Mouse (Mus musculus): Measurements from ENCODE around the gene Cept1. TPM values are rescaled to one million over a fixed set of nuclear protein-coding genes. Genes with fewer than 3 reads are reported as not detected.

The Cept1 gene
- polyA plus RNA-seq, 1 experiment from 2014 or later: 67.1 TPM

DNA sequence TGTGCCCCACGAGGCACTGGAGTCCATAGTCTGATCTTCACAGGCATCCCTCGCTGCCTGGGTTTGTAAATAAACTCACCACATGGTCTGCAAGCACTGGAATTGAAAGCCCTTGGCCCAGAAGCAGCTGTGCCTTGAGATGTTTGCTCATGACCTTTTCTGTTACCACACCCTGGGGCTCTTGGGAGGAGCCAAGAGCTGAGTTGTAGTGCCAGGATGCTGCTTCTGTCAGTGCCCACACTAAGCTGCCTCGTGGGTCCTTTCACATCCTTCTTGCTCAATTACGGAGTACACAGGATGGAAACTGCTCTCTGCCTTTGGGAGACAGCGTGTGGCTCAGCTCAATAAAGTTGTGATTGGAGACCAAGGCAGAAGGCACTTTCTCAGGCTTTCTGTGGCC is 61.8 kb downstream of the Cept1 start:
- Histone ChIP-seq H3K4me1 (ENCODE audit: control insufficient read depth, insufficient read depth, low read length) (peaks cover 20% of the 10 kb centered on the region), H3K36me3 (ENCODE audit: control insufficient read depth, insufficient read depth, low read length) (no peaks in the 10 kb centered on the region), H3K9ac (ENCODE audit: low read depth, low read length) (no peak overlapping the region), H3K27me3 (replicated peaks; ENCODE audit: control insufficient read depth, insufficient read depth, low read length) (no peaks in the 10 kb centered on the region), H3K4me2 (ENCODE audit: low read depth, low read length) (peak overlapping the region; percentile 40; the same call in 1 of the 2 replicates), H3K9me3 (ENCODE audit: control insufficient read depth, low read length) (no peaks in the 10 kb centered on the region), H3K27ac (ENCODE audit: low read length) (peak overlapping the region; percentile 95), H3K4me3 (ENCODE audit: low read length) (no peak overlapping the region)
- ATAC-seq: peak; percentile 6
- WGBS: 53% methylated on average over 5 of the region's 5 CpGs

DNA sequence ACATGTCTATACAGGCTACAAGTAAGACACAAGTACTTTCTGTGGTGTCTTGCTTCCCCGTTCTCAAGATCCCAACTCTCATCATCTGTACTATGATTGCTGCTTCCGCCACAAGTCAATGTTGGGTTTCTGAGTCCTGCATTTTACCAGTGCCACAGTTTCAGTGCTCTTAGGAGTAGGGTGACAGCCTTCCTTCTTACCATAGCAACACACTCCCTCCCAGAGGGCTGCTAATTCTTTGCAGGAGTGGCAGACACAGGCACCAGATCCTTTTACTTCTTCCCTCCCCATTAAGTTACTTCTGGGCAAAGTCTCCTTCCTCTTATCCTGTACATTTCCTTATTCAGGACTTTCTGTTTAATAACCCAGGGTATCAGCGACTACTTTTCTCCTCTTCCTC is 62.7 kb downstream of the Cept1 start:
- 74% methylated on average over 3 of the region's 3 CpGs for WGBS

DNA sequence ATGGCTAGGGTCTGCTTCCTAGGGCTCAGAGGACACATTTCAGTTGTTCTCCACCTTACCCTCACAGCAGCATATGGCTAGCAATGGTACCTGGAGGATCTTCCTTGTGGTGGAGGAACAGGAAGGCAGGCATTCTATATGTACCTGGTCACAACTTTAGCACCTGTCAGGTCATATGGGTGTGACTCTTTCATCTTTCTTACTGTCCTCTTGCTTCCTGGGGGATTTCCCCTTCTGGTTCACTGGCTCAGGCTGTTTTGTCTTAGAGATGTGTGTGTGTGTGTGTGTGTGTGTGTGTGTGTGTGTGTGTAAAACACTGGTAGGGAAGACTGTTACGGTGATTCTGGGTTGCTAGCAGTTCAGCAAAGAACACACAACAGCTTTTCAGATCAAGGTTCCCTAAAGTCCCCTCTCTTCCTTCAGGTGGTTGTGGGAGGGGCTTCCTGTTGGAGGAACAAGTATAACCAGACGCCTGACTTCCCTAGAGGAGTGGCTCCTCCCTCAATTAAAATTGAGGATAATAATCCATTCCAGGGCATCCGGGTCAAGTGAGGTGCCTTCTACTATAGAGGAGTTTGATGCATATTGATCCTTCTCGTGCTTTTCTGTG is 63.7 kb downstream of the Cept1 start:
- H3K4me1 ChIP-seq (ENCODE audit: control insufficient read depth, insufficient read depth, low read length): peaks cover 20% of the 10 kb centered on the region
- H3K27ac ChIP-seq (ENCODE audit: low read length): peak overlapping the region; percentile 95
- peak overlapping the region; percentile 70 for H3K4me3 ChIP-seq (ENCODE audit: low read length)
- H3K4me2 ChIP-seq (ENCODE audit: low read depth, low read length): peak overlapping the region; percentile 94
- 48% methylated on average over 4 of the region's 4 CpGs for WGBS
- H3K36me3 ChIP-seq (ENCODE audit: control insufficient read depth, insufficient read depth, low read length): no peaks in the 10 kb centered on the region
- H3K27me3 ChIP-seq (replicated peaks; ENCODE audit: control insufficient read depth, insufficient read depth, low read length): no peaks in the 10 kb centered on the region
- peak overlapping the region; percentile 82 for H3K9ac ChIP-seq (ENCODE audit: low read depth, low read length)
- H3K9me3 ChIP-seq (ENCODE audit: control insufficient read depth, low read length): no peaks in the 10 kb centered on the region
- ATAC-seq: peak; percentile 50

More for the DNA sequence above, 62.7 kb downstream of the Cept1 start:
- Histone ChIP-seq H3K4me3 (ENCODE audit: low read length) (peak overlapping the region; percentile 12; the same call in 1 of the 2 replicates), H3K4me1 (ENCODE audit: control insufficient read depth, insufficient read depth, low read length) (peaks cover 20% of the 10 kb centered on the region), H3K27ac (ENCODE audit: low read length) (peak overlapping the region; percentile 95), H3K9ac (ENCODE audit: low read depth, low read length) (0 out of 2 replicates have a peak overlapping the region, but pooled peaks have one; percentile 8), H3K27me3 (replicated peaks; ENCODE audit: control insufficient read depth, insufficient read depth, low read length) (no peaks in the 10 kb centered on the region), H3K9me3 (ENCODE audit: control insufficient read depth, low read length) (no peaks in the 10 kb centered on the region), H3K4me2 (ENCODE audit: low read depth, low read length) (peak overlapping the region; percentile 40), H3K36me3 (ENCODE audit: control insufficient read depth, insufficient read depth, low read length) (no peaks in the 10 kb centered on the region)
- ATAC-seq: peak; percentile 10

DNA sequence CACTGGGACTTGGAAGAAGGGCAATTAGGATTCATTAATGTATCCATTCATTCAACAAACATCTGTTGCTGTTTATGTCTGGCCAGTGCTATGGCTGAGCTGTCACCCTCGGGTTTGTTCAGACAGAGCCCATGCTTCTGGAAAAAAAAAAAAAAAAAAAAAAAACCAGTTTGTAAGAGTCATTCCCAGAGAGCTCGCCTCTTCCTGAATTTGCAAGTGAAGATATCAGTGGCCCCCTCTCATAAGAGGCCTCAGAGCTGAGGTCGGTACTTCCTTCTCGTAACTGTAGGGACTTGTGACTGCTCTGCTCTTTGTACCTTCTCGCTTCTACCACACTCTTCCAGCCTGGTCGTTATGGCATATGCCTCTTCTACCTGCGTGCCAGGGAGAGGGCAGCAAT is 64.3 kb downstream of the Cept1 start:
- Histone ChIP-seq H3K4me3 (ENCODE audit: low read length) (peak overlapping the region; percentile 70), H3K36me3 (ENCODE audit: control insufficient read depth, insufficient read depth, low read length) (no peaks in the 10 kb centered on the region), H3K4me1 (ENCODE audit: control insufficient read depth, insufficient read depth, low read length) (peaks cover 20% of the 10 kb centered on the region), H3K27me3 (replicated peaks; ENCODE audit: control insufficient read depth, insufficient read depth, low read length) (no peaks in the 10 kb centered on the region), H3K9ac (ENCODE audit: low read depth, low read length) (peak overlapping the region; percentile 82), H3K9me3 (ENCODE audit: control insufficient read depth, low read length) (no peaks in the 10 kb centered on the region), H3K27ac (ENCODE audit: low read length) (peak overlapping the region; percentile 95), H3K4me2 (ENCODE audit: low read depth, low read length) (peak overlapping the region; percentile 94)
- peak; percentile 75 for ATAC-seq
- WGBS: 46% methylated on average over 7 of the region's 7 CpGs

DNA sequence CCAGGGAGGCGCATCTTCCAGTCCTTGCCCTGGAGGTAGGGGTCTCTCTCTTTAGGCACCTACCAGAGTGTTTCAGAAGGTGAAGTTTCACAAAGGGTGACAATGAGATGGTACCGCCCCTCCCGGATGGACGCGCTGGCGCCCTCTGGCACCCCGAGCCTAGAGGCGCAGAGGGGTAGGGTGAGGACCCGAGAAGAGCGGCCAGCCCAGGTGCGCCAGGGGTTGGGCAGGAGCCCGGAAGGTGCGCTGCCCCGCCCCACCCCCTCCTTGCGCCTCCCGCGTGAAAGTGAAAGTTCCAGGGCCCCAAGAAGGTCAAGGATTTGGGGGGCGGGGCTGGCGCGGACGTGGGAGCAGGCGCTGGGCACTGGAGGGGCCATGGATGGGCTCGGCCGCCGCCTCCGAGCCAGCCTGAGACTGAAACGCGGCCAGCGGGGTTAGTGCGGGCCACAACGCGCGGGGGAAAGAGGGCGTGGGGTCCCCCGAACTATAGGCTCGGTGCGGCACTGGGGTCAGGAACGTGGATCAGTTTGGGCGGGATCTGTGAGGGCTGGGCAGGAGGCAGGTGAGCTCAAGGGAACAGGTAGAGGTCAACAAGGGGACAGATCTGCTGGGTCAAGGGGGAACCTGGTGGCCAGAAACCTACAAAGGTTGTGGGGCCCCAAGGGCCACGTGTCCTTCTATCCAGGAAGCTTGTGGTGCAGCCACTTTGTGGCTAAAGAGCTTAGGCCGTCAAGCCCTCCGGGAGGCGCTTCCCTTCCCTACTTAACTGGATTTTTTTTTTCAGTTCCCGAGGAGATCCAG is 65.1 kb downstream of the Cept1 start, which contains the start of gene Dennd2d:
Gene Dennd2d, plus strand, starts transcription at position 125 of the 801 bp plus-strand sequence.
- Histone ChIP-seq H3K9me3 (ENCODE audit: control insufficient read depth, low read length) (no peaks in the 10 kb centered on the region), H3K4me1 (ENCODE audit: control insufficient read depth, insufficient read depth, low read length) (peaks cover 17% of the 10 kb centered on the region), H3K9ac (ENCODE audit: low read depth, low read length) (peak within 1 kb of the TSS; percentile 82), H3K4me2 (ENCODE audit: low read depth, low read length) (peak within 1 kb of the TSS; percentile 94), H3K27me3 (replicated peaks; ENCODE audit: control insufficient read depth, insufficient read depth, low read length) (no peaks in the 10 kb centered on the region), H3K27ac (ENCODE audit: low read length) (peak within 1 kb of the TSS; percentile 95), H3K4me3 (ENCODE audit: low read length) (peak within 1 kb of the TSS; percentile 70), H3K36me3 (ENCODE audit: control insufficient read depth, insufficient read depth, low read length) (no peaks in the 10 kb centered on the region)
- 2% methylated on average over 44 of the region's 44 CpGs for whole genome bisulfite sequencing
- ATAC-seq: peak; percentile 76

DNA sequence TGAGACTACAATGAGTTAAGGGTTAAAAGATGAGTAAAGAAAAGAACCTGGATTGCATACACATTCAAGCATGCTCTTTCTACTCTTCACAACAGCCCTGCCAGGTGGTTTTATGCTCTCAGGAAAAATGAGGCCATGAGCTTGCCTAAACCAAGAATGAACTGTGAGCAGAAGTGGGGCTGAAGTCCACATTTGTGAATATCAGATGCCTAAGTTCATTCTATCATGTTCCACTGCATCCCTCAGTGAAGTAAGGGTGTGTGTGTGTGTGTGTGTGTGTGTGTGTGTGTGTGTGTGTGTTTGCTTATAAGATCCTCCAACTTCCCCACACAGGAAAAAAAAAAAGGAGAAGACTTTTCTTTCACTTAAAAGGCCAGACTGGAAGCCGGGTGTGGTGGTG is 70.7 kb downstream of the Cept1 start:
- Histone ChIP-seq H3K4me2 (ENCODE audit: low read depth, low read length) (no peak overlapping the region), H3K27ac (ENCODE audit: low read length) (no peak overlapping the region), H3K9me3 (ENCODE audit: control insufficient read depth, low read length) (no peaks in the 10 kb centered on the region), H3K4me3 (ENCODE audit: low read length) (no peak overlapping the region), H3K36me3 (ENCODE audit: control insufficient read depth, insufficient read depth, low read length) (no peaks in the 10 kb centered on the region), H3K4me1 (ENCODE audit: control insufficient read depth, insufficient read depth, low read length) (no peaks in the 10 kb centered on the region), H3K27me3 (replicated peaks; ENCODE audit: control insufficient read depth, insufficient read depth, low read length) (no peaks in the 10 kb centered on the region), H3K9ac (ENCODE audit: low read depth, low read length) (no peak overlapping the region)
- WGBS: 71% methylated on average over 1 of the region's 1 CpGs
- ATAC-seq: peak; percentile 60

DNA sequence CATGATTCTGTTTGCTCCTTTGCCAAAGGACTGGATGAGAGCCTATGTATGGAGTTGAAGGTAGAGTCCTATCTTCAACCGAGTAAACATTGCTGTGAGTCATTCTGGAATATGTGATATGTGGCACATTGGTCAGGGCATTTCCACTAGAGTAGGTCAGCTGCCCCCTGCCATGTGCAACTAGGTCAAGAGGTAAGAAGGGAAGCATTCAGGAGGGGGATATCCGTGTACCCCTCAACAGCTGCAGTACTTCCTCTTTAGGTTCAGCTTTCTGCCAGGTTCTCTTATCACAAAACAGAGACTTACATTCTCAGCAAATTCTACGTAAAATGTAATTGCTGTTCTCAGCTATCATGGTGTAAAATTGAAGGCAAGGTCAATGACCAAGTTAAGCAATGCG is 73.4 kb downstream of the Cept1 start:
- 74% methylated on average over 4 of the region's 4 CpGs for WGBS
- peak; percentile 36; the same call in 1 of the 2 replicates for ATAC-seq

DNA sequence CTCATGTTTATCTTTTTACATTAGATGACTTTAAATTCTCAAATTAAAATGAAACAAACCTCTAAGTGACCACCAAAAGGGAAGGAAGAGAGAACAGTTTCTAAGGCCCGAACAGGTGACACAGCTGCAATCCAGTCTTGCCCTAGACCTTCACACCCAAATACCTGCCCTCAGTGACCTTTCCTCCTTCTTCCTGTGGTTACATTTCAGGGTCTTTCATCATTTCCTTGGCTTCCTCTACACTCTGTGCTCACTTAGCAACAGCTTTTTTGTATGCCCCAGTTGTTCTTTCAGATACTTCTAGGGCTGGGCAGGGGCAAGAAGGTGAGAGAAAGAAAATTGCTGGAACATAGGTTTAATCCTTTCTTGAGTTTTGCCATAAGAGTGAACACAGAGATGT is 82.9 kb downstream of the Cept1 start:
- H3K36me3 ChIP-seq (ENCODE audit: control insufficient read depth, insufficient read depth, low read length): no peaks in the 10 kb centered on the region
- H3K4me1 ChIP-seq (ENCODE audit: control insufficient read depth, insufficient read depth, low read length): no peaks in the 10 kb centered on the region
- H3K9ac ChIP-seq (ENCODE audit: low read depth, low read length): no peak overlapping the region
- WGBS: 79% methylated on average over 1 of the region's 1 CpGs
- H3K27me3 ChIP-seq (replicated peaks; ENCODE audit: control insufficient read depth, insufficient read depth, low read length): no peaks in the 10 kb centered on the region
- no peak overlapping the region for H3K4me3 ChIP-seq (ENCODE audit: low read length)
- H3K4me2 ChIP-seq (ENCODE audit: low read depth, low read length): no peak overlapping the region
- no peak overlapping the region for H3K27ac ChIP-seq (ENCODE audit: low read length)
- no peaks in the 10 kb centered on the region for H3K9me3 ChIP-seq (ENCODE audit: control insufficient read depth, low read length)
- no peak for ATAC-seq

More for the DNA sequence above, 73.4 kb downstream of the Cept1 start:
- H3K36me3 ChIP-seq (ENCODE audit: control insufficient read depth, insufficient read depth, low read length): no peaks in the 10 kb centered on the region
- no peak overlapping the region for H3K27ac ChIP-seq (ENCODE audit: low read length)
- no peak overlapping the region for H3K4me2 ChIP-seq (ENCODE audit: low read depth, low read length)
- H3K9me3 ChIP-seq (ENCODE audit: control insufficient read depth, low read length): no peaks in the 10 kb centered on the region
- no peaks in the 10 kb centered on the region for H3K27me3 ChIP-seq (replicated peaks; ENCODE audit: control insufficient read depth, insufficient read depth, low read length)
- H3K9ac ChIP-seq (ENCODE audit: low read depth, low read length): no peak overlapping the region
- H3K4me1 ChIP-seq (ENCODE audit: control insufficient read depth, insufficient read depth, low read length): no peaks in the 10 kb centered on the region
- no peak overlapping the region for H3K4me3 ChIP-seq (ENCODE audit: low read length)

DNA sequence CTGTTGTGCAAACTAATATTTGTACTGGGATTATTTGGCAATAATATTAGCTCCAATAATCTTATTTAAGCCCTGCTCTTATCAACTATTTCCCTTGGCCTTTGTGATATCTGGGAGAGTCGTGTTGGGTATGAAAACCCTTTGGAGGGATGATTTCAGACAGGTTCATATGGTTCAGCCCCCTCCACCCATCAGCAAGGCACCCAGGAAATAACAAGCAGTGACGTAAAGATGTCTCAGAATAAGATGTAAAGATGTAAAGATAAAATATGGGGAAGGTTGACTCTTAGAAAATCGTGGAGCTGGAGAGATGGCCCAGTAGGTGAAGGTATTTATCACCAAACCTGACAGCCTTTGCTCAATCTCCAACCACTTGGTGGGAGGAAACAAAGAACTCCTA is 85.1 kb downstream of the Cept1 start:
- Histone ChIP-seq H3K4me1 (ENCODE audit: control insufficient read depth, insufficient read depth, low read length) (no peaks in the 10 kb centered on the region), H3K9ac (ENCODE audit: low read depth, low read length) (no peak overlapping the region), H3K4me3 (ENCODE audit: low read length) (no peak overlapping the region), H3K4me2 (ENCODE audit: low read depth, low read length) (no peak overlapping the region), H3K36me3 (ENCODE audit: control insufficient read depth, insufficient read depth, low read length) (no peaks in the 10 kb centered on the region), H3K27me3 (replicated peaks; ENCODE audit: control insufficient read depth, insufficient read depth, low read length) (no peaks in the 10 kb centered on the region), H3K27ac (ENCODE audit: low read length) (no peak overlapping the region), H3K9me3 (ENCODE audit: control insufficient read depth, low read length) (no peaks in the 10 kb centered on the region)
- WGBS: 53% methylated on average over 3 of the region's 3 CpGs
- no peak for ATAC-seq

Measured in intestine, embryonic 16.5 days (tissue).